Mouse (Mus musculus): ENCODE data around the gene Pcbp3.

Pcbp3 gene

GRCm38 (mm10) chr10:76859355-76860127 lies 102.1 kb downstream of the Pcbp3 start:
- in situ Hi-C loops (cut with MboI; ENCODE audit: low sequenced_read_pairs) = no loop called here

GRCm38 (mm10) chr10:76857879-76858278 lies 103.8 kb downstream of the Pcbp3 start:
- in situ Hi-C loops (cut with MboI; ENCODE audit: low sequenced_read_pairs) = no loop called here

- in situ Hi-C loops (cut with MboI; ENCODE audit: low sequenced_read_pairs) = loop anchor here (25.0 kb wide), 1 partner anchor 166 kb away; no protein-coding TSS in a partner anchor
These were observed 115.2 kb downstream of the Pcbp3 start for GRCm38 (mm10) chr10:76846480-76846879.

DNA sequence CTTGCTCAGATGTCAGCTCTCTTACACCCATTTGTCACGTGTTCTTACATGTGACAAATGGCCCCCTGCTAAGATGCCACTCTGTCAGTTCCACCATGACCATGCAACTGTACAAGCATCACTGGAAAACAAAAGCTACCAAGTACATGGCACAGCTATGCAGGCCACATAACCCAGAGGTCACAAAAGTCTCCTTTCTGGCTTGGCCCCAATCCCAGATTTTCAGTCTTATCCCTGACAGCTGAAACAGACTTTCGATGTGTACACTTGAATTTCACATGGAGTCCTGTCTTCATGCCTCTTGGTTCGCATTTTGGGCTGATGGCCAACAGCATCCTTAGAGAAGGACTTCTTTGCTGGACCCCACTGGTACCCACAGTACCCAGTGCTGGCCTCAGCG lies 116.8 kb downstream of the Pcbp3 start:
- in situ Hi-C loops (cut with MboI; ENCODE audit: low sequenced_read_pairs) = loop anchor here (25.0 kb wide), 1 partner anchor 167 kb away; no protein-coding TSS in a partner anchor

- in situ Hi-C loops (cut with MboI; ENCODE audit: low sequenced_read_pairs) = loop anchor here (25.0 kb wide), 1 partner anchor 168 kb away; no protein-coding TSS in a partner anchor
These were observed 117.3 kb downstream of the Pcbp3 start for GRCm38 (mm10) chr10:76844365-76844764.

GRCm38 (mm10) chr10:76842087-76842486 lies 119.6 kb downstream of the Pcbp3 start:
- in situ Hi-C loops (cut with MboI; ENCODE audit: low sequenced_read_pairs) = loop anchor here (25.0 kb wide), 1 partner anchor 170 kb away; no protein-coding TSS in a partner anchor

- in situ Hi-C loops (cut with MboI; ENCODE audit: low sequenced_read_pairs) = loop anchor here (25.0 kb wide), 1 partner anchor 171 kb away; no protein-coding TSS in a partner anchor
These were observed 120.5 kb downstream of the Pcbp3 start for GRCm38 (mm10) chr10:76841220-76841619.

- in situ Hi-C loops (cut with MboI; ENCODE audit: low sequenced_read_pairs) = loop anchor here (25.0 kb wide), 1 partner anchor 172 kb away; no protein-coding TSS in a partner anchor
These were observed 121.1 kb downstream of the Pcbp3 start for GRCm38 (mm10) chr10:76840566-76840965.

DNA sequence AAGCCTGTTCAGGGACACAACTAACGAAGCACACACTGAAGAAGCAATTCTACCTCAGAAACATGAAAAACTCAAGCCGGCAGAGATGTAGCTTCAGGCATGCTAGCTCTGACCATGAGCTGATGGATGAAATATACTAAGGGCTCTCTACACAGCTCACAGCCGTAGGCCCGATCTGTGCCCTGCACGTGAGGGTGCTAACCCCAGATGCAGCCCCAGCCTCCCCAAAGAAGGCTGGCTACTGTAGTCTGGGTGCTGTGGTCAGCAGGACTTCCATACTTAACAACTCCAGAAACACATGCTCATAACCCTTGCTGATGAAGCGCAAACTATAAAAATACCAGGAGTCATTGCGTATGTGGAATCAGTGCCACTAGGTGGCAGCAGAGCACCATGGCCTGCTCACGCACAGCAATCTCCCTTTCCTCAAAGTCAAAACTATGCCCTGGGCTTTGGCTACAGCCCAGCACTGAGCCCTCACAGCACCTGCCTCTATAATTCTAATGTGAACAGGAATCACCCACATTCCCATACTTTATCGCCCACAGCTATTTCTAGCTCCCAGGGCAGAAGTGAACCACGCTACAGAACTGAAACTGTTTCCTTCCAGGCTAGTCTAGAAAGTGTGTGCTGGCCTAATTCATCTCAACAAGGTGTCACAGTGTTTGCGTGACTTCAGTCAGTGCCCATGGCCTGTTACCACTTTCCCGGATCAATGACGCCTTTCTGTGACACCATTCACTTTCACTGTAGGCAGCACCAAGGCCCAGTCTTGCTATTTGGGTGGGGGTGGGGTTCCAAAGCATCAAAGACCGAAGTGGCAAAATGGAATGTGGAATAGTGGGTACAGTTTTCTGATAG lies 126.0 kb downstream of the Pcbp3 start:
- in situ Hi-C loops (cut with MboI; ENCODE audit: low sequenced_read_pairs) = loop anchor here (10.0 to 25.0 kb wide), 2 partner anchors 177 to 239 kb away; no protein-coding TSS in a partner anchor

- in situ Hi-C loops (cut with MboI; ENCODE audit: low sequenced_read_pairs) = loop anchor here (10.0 to 25.0 kb wide), 2 partner anchors 179 to 242 kb away; no protein-coding TSS in a partner anchor
These were observed 128.8 kb downstream of the Pcbp3 start for GRCm38 (mm10) chr10:76832841-76833240.

- in situ Hi-C loops (cut with MboI; ENCODE audit: low sequenced_read_pairs) = loop anchor here (10.0 to 25.0 kb wide), 2 partner anchors 180 to 243 kb away; no protein-coding TSS in a partner anchor
These were observed 129.8 kb downstream of the Pcbp3 start for GRCm38 (mm10) chr10:76831915-76832314.

DNA sequence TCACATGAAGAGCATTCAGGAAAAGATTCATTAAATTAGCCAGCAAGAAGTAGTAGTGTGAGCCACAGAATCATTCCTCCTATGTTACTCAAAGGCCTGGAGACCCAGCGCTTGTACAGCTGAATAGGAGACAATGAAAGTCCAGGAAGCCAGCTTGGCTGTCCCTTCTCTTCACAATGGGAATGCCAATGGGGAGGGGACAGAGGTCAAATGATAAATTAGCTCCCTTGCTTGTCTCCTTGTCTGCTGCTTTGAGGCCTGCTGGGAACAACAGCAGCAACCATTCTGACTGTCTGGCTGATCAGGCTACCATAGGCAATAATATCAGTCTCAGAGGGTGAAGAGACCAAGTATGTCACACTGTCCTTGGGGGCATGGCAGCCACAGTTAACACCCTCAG lies 130.5 kb downstream of the Pcbp3 start:
- in situ Hi-C loops (cut with MboI; ENCODE audit: low sequenced_read_pairs) = loop anchor here (10.0 to 25.0 kb wide), 2 partner anchors 181 to 244 kb away; no protein-coding TSS in a partner anchor

DNA sequence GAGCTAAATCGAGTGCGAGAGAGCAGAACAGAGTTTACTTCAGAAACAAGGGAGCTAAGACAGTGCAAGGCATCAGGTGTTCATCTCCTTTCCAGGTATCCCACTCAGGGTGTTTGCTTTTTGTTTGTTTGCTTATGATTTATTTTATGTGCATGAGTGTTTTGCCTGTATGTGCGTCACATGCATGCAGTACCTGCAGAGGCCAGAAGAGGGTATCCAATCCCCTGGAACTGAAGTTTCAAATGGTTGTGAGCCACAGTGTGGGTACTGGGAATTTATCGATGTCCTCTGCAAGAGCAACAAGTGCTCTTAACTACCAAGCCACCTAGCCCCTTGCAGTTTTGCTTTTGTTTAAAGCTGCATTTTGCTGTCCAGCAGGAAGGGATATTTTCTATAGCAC lies 132.8 kb downstream of the Pcbp3 start:
- in situ Hi-C loops (cut with MboI; ENCODE audit: low sequenced_read_pairs) = loop anchor here (25.0 kb wide), 1 partner anchor 183 kb away; no protein-coding TSS in a partner anchor

GRCm38 (mm10) chr10:76822698-76823097 lies 139.0 kb downstream of the Pcbp3 start:
- in situ Hi-C loops (cut with MboI; ENCODE audit: low sequenced_read_pairs) = no loop called here

DNA sequence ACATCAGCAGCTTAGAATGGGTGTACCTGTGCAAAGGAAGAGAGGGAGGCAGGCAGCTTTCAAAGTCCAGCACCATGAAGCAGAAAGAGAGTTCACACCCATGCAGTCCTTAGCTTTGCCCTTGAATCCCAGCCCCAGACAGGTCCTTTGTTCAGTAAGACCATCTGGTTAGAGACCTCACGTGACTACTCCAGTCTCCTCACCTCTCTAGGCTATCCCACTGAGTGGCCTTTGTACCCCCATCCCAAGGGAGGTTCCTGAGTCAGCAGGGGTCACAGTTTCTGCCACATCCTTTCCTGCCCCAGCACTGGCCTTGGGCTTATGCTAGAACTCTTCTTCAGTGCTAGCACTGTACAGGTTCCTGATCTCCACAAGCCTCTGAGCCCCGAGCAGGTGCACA lies 142.4 kb downstream of the Pcbp3 start:
- in situ Hi-C loops (cut with MboI; ENCODE audit: low sequenced_read_pairs) = no loop called here

DNA sequence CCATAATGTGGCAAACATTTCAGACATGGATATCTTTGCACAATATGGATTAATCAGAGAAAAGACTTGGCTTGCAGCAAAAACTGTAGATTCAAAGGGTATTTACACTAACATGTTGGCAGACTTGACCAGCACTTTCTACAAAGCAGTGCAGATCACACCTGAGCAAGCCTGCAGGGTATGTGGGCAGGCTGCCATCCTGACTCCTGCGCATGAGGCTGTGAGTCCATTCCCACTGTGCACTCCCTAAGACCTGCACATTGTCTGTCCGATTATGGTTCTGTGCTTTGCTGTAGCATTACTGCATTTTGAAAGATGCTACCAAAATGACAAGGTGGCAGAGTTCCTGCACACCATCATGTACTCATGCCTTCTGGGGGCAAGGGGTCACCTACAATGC lies 143.3 kb downstream of the Pcbp3 start:
- in situ Hi-C loops (cut with MboI; ENCODE audit: low sequenced_read_pairs) = no loop called here

DNA sequence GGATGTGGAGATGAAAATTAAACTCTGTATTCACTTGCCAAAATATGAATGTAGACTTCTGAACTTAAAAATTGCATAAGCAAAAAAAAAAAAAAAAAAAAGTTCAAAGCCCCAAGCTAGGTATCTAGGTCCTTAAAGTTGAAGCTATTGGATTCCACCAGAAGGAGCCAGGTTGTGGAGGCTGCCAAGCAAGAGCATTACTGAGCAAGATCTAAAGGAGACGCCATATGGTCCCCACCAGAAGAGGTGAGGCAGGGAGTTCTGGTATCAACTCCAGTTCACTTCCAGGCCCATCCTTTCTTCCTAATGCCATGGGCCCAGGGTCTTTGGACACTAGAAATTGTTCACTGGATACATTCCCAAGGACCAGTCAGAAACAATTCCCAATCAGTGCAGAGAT lies 144.8 kb downstream of the Pcbp3 start:
- in situ Hi-C loops (cut with MboI; ENCODE audit: low sequenced_read_pairs) = no loop called here

DNA sequence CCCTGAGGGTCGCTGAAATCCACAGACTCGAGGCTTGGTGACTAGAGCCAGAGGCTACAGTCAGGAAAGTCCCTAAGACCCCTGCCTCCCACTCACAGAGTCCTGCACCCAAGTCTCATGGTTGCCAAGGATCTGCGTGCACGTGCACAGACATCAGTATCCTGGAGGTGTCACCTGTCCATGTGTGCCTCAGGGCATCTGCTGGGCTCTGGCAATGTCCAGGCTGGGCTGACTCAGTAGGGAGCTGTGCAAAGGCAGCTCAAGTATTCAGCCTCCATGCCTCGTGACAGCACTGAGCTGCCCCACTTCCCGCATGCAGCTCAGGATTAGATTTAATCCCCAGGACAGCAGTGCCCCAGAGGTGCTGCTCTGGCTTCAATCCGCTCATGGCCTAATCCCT lies 145.3 kb downstream of the Pcbp3 start:
- in situ Hi-C loops (cut with MboI; ENCODE audit: low sequenced_read_pairs) = no loop called here

DNA sequence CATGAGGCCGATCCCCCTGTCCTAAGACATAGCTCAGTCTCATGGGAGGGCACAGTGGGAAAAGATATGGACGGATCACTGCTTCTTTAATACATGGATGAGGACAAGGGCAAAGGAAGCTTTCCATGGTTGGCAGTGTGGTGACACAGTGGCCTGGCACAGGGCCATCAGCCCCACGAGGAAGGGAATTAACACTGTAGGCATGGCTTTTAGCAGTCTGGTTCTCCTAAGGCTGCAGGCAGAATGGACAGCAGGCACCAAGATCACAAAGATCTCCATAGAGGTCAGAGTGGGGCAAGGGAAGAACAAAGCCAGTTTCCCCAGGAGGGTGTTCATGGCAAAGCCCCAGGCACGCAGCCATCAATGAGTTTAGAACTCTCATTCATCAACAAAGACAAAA lies 146.2 kb downstream of the Pcbp3 start:
- in situ Hi-C loops (cut with MboI; ENCODE audit: low sequenced_read_pairs) = no loop called here

DNA sequence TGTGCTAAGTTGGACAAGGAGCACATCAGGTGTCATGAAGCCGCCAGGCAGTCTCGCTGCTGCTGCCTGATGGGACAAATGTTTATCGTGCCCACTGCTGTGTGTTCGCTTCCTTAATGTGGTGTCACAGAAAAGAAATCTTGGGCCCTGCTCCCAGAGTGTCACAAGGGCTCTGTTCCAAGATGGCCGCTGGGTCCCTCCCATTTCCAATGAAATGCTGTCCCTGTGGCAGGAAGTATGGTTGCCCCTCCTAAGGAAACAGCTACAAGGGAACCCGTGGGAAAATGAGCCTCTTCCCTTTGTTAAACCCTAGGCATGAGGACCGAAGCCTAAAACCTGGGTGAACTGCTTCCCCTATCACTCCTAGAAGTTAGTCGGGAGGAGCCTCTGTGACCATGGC lies 146.9 kb downstream of the Pcbp3 start:
- in situ Hi-C loops (cut with MboI; ENCODE audit: low sequenced_read_pairs) = no loop called here

Measured in CH12F3 (cell line).